Mouse (Mus musculus): ENCODE measurements around the gene Tmc4.

DNA sequence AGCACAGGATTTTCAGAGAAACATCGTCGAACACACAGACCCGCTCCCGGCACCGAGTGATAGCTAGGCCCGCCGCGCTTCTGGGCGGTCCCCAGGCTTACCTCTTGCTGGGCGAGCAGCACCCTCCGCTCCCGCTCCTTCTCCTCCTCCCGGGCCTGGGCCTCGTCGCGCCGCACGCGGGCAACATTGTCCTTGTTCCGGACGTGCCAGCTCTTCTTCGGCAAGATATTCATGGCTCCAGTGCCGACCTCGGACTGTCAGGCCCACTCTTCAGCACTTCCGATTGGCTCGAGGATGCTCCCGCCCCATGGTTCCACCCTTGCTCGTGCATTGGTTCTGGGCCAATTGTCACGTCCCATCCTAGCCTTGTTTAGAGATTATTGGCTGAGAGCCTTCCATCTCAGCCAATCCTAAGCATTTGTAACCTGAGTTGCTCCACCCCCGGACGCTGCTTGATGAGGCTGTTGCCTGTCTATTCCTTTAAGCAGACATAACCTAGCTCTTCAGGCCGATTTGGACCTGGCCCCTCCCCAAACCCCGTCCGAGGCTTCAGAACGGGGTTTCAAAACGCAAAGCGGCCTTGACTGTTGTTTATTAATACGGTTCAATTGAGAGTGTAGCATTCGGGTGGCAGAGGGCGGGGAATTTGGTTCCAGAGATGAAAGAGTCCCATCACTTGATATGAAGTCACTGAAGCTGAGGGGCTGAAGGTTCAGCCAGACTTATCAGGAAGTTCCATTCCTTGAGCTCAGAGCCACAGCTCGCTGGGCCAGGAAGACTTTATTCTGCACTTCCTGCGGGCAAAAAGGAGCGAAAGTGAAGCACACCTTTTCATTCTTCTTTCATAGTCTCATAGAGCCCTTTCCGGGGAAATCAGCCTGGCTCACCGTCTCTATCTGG lies 11.9 kb downstream of the Tmc4 start, which contains the start of gene Leng1:
- no peak for TF ChIP-seq REST (IDR thresholded peaks at IDR 0.05; ENCODE audit: insufficient read depth, insufficient read length)
- peak; percentile 95 for TF ChIP-seq POLR2A (IDR thresholded peaks at IDR 0.05; ENCODE audit: insufficient read length, low read depth)
- peak; percentile 97 for TF ChIP-seq POLR2AphosphoS2 (IDR thresholded peaks at IDR 0.05; ENCODE audit: insufficient read length, low read depth)

All from myocyte (in vitro differentiated cells).